Mouse (Mus musculus): ENCODE data around the gene Nudt6.

- TF ChIP-seq TCF12 (IDR thresholded peaks at IDR 0.05; ENCODE audit: insufficient read depth, poor library complexity, severe bottlenecking) (no peak), POLR2A (IDR thresholded peaks at IDR 0.05; ENCODE audit: insufficient read length, low read depth) (no peak), MAX (IDR thresholded peaks at IDR 0.05; ENCODE audit: low read depth) (no peak), USF1 (IDR thresholded peaks at IDR 0.05; ENCODE audit: low read depth) (no peak), POLR2AphosphoS2 (IDR thresholded peaks at IDR 0.05; ENCODE audit: insufficient read length, low read depth) (no peak)
These were observed 39.8 kb downstream of the Nudt6 start for GRCm38 (mm10) chr3:37379930-37380881.
